Mouse (Mus musculus) forelimb bud, embryonic 11.5 days (tissue): ENCODE results near the gene Pax4.

Experiments used
- DNase-seq: peaks from one replicate; pipeline ENCODE4 v3.0.0-alpha.2; 2012; ENCODE audit warnings: low read depth, low spot score

Gene Pax4

GRCm38 (mm10) chr6:28396853-28397457, 52.2 kb downstream of the Pax4 start:
- no peak for DNase-seq

- peak; percentile 10 for DNase-seq
These were observed 52.9 kb downstream of the Pax4 start for GRCm38 (mm10) chr6:28396051-28396852.
